Mouse (Mus musculus) liver, adult 2 months (tissue): ENCODE measurements around the gene Knop1.

ENCODE experiments used
- CTCF ChIP-seq: fragments of 200-500 bp; IDR thresholded peaks from 2 replicates; pipeline ENCODE4 v1.5.1; 2011; ENCODE audit warnings: low read depth, low read length, control low read depth
- POLR2A ChIP-seq: fragments of 200-500 bp; IDR thresholded peaks from 2 replicates; pipeline ENCODE4 v1.6.1; 2011; ENCODE audit warnings: low read length, control low read depth; ENCODE audit not compliant: insufficient read depth; ENCODE audit errors: extremely low read depth

DNA sequence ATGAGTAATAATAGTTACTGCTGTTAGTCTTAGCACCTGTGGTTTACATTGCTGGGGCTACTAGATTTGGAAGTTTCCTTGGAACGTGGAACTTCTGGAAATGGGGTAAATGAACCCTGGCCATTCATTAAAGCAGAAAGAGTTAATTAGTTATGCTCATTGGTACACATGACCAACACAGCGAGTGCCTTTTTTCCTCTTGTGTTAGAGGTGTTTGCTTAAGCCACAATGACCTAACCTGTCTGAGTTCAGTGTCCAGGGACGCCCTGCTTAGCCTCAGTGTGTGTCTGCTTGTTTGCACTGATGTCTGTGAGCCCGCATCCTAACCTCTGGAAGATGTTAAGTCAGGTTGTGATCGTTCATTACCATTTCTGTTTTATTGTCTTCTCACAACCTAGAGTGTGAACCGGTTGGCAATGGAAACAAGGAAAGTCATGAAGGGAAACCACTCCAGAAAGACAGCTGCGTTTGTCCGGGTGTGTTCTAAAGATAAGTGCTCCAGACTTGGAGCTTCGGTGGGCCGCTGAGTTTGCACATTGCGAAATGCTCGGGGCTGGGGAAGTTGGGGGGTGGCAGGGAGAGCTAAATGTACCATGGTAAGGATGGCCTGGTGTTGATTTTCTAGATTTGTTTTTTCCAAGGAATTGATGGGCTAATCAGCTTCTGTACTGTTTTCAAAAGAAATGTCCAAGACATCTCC lies 44.5 kb downstream of the Knop1 start:
- TF ChIP-seq POLR2A (no peak), CTCF (no peak)
